Mouse (Mus musculus) layer of hippocampus, adult 8-10 months (tissue): ENCODE data around the gene Rbfox1. TPM values are rescaled to one million over a fixed set of nuclear protein-coding genes. Genes with fewer than 3 reads are reported as not detected.

Experiments used
- DNase-seq, 2 experiments: peaks; one replicate each; pipeline ENCODE4 v3.0.0; 2022; ENCODE audit warnings: low spot score in 2 of 2
- total RNA-seq, 4 experiments: library from RNA; stranded (reverse); gene quantifications; 2 replicates each; pipeline ENCODE4 v1.2.4; 2022

The Rbfox1 gene
- total RNA-seq, 4 experiments from 2014 or later = 328 to 354 (median 345) TPM

DNA sequence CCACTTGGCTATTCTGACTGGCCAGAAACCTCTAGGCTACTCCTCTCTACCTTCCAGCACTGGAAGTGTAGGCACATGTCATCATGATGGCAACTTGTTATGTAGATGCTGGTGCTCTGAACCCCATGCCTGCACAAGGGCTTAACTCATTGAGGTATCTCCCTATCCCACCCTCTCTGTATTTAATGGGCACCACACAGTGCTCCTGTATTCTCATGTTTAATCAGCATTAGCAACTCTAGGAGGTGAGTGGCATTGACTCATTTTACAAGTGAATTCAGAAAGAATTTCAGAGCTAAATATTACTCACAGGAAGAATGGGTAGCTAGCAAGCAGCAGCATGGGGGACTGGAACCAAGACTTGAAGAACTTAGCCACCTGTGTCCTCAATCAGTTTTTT lies 321.3 kb downstream of the Rbfox1 start:
- DNase-seq = no peak

DNA sequence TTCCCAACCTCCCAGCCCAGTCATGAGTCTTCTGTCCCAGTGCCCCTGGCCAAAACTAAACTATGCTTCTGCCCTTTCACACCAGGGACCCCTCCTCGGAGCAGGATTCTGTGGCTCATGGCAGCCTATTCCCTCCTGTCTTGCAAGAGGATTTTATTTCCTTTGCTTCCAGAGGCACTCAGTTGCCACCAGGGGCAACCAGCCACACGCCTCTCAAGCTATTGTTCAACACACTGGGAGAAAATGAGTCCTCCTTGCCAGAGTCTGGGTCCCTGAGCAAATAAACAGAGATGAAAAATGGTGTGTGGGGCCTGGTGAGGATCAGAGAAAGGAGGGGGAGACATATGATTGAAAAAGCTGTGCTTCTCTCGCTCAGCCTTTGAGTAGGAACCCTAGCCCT lies 327.8 kb downstream of the Rbfox1 start:
- no peak for DNase-seq

DNA sequence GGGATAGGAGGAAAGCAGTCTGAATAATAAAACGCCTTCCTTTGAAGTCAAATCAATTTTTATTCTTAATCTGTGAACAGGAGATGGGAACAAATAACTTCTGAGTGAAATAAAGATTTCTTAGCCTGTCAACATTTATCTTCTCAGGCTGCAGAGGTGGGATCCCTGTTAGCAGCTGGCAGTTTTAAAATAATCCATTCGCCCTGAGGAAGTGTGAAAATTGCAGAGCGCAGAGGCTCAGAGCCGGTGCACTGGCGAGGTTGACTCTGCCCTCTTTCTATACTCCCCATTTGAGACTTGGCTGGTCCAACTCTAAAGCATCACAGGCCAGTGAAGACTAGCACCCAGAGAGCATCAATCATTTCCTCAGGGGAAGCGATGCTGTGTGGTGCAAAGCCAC lies 342.3 kb downstream of the Rbfox1 start:
- DNase-seq = no peak

DNA sequence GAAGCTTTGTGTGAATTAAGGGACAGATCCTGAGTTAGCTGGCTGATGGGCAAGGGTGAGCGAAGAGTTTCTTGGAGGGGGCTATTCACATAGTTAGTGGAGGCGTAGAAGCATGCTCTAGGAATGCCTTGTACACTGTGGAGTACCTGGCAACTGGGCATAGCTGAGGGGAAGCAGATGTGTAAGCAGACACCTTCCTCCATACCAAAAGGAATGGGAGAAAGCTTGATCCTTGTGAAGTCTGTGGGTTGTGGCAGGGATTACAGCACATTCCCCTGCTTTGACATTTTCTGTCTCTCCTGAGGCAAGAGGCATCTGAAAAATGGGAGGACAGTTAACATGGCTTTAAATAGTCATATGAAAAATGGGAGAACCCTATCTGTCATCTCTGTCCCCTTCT lies 347.8 kb downstream of the Rbfox1 start:
- no peak for DNase-seq

- DNase-seq = no peak
Observed at GRCm38 (mm10) chr16:6241393-6241792, 356.2 kb downstream of the Rbfox1 start.

GRCm38 (mm10) chr16:6242468-6242867 lies 357.3 kb downstream of the Rbfox1 start:
- no peak for DNase-seq

DNA sequence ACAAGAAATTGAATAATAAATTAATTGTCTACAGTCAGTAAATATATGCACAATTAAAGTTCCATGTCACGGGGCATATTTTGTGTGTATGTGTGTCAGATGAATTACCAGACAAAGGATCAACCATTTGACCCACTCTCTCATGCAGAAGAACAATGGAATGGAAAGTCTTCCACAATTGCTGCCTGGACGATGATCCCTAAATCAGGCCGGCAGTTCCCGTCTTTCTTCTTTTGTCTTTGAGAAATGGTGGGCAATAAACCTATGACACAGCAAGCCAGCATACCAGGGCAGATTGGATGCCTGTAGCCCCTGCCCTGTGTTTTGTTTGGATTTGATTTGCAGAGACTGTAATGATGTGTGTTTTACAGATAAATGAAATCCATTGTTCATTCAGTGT lies 362.4 kb downstream of the Rbfox1 start:
- DNase-seq = no peak

GRCm38 (mm10) chr16:6264557-6264956 lies 379.4 kb downstream of the Rbfox1 start:
- DNase-seq = no peak

DNA sequence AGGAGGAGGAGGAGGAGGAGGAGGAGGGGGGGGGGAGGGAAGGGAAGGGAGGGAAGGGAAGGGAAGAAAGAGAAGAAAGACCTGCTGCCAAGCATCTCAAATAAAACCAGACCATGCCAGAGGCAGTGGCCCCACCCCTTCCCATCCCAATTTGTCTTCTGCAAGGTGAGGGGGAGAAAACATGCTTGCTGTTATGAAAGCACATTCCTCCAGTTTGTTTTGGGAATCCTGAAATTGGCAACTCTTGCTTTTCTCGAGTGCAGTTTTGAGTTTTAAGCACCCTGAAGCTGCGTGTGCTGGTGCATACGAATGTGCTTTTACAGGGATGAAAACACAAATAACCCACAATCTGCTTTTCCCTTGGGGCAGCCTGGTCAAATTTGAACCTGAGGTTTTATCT lies 380.5 kb downstream of the Rbfox1 start:
- DNase-seq = no peak

- DNase-seq = no peak
Observed at GRCm38 (mm10) chr16:6271596-6272370, 386.6 kb downstream of the Rbfox1 start.

GRCm38 (mm10) chr16:6283496-6283895 lies 398.3 kb downstream of the Rbfox1 start:
- no peak for DNase-seq

- no peak for DNase-seq
Observed at GRCm38 (mm10) chr16:6284317-6284716, 399.2 kb downstream of the Rbfox1 start.

- DNase-seq = no peak
Observed at GRCm38 (mm10) chr16:6287699-6288098, 402.5 kb downstream of the Rbfox1 start.

- no peak for DNase-seq
Observed at GRCm38 (mm10) chr16:6300112-6300511, 415.0 kb downstream of the Rbfox1 start.

DNA sequence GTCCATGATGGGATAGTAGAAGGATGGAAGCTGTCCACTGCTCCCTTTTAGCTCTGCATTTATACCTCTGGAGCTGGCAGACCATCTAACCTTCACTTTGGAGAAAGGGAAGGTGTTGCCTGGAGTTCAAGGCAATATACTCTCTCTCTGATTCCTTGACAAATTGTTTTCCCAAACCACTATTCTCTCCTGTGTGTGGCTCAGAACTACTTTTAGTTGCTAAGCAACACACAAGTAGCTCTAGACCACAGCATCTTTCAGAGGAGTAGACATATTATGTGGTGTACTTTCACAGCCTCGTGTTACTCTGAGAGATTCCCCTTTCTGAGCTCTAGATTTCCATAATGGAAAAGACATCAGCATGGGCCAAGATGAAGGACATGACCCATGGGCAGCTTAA lies 417.9 kb downstream of the Rbfox1 start:
- DNase-seq = no peak

- DNase-seq = no peak
Observed at GRCm38 (mm10) chr16:6309940-6310339, 424.8 kb downstream of the Rbfox1 start.

DNA sequence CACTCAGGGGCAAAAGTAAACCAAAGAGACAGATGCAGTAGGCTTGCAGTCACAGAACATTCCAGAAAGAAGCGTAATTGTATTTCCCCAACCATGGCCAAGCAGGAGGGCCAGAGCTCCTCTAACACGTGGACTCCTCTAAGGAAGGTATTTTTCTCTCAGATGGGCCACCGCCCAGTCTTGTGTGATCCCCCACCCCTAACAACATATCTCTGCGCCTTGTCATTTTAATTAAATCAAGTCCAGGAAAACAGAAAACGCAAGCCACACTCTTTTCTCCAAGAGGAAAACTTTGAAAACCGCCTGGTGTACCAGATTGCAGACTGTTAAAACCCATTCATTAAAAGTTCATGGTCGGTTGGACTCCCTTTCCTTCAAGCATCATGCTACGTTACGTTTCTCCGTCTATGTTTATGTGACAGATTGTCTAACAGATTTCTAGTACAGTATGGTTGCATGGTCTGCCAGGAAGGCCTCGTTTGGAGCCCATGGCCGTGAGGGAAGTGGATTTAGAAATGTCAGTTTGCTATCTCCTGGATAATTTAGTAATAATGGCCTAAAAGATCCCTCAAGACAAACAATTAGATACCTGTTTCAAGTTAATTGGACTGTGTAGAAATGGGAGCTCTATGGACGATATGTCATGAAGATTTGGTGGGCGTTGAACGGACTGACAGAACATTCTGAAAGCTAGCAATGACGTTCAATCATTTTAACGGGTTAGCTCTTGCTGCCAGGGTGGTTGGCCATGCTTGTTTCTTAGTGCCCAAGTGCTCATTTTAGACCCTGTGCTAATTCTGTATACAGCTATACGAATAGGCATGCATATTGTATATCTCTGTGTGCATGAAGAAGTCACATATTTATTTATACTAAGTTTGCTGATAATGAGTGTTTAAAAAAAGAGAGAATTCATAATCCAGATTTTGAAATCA lies 425.9 kb downstream of the Rbfox1 start:
- no peak for DNase-seq

GRCm38 (mm10) chr16:6313689-6314088 lies 428.5 kb downstream of the Rbfox1 start:
- peak in 1 of 2 experiments; percentile 35 for DNase-seq

- no peak for DNase-seq
Observed at GRCm38 (mm10) chr16:6324832-6325231, 439.7 kb downstream of the Rbfox1 start.

DNA sequence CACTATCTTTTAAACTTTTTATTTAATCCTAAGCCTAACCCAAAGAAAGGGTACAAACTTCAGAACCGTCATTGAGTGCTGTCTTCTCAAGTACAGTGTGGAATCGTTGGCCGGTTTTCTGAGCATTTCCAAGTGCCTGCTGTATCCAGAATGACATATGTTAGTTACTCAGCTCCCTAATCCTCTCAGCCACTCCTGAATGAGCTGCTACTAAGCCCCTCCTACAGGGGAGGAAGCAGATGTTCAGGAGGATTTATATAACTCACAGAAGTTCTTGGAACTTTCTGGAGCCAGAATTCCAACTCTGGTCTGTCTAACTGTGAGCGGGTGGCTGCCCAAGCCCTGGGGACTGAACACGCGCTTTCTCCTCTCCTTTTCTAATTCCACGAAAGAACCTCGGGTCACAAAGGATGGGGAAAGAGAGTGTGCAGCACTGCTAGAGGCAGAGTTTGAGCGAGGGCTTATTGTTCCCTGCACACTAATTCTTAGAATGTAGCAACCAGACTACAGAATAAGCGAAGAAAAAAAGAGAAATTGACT lies 446.3 kb downstream of the Rbfox1 start:
- DNase-seq = no peak

DNA sequence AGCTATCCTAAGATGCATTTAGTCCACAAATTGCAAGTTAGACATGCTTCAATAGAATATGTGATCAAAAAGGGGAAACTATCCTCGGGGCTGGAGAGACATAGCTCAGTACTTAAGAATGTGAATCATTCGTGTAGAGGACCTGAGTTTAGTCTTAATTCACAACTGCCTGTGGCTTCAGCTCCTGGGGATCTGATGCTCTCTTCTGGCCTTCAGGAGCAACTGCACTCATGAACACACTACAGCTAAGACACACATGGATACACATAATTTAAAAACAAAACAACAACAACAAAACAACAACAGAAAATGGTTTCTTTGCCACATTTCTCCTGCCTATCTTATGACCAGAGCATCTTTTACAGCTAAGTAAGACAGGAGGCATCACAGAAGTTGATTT lies 448.1 kb downstream of the Rbfox1 start:
- DNase-seq = no peak

DNA sequence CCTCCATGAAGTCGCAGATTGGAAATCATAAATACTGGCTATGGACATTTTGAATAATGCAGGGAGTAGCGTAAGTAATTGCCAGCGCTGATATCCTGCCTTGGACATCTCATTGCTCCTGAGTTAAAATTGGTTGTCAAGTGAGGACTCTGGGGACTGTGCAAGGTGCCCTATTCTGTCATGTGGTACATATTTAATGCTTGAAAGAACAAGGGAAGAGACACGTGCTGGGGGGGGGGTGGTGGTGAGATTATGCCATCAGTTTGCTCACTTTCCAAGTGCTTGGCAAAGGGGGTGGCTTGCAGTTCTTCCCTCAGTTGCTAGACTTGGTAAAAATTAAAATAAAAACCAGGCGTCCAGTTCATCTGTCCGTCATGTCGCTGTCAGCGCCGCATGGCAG lies 462.9 kb downstream of the Rbfox1 start:
- no peak for DNase-seq
